Mouse (Mus musculus): ENCODE measurements at regions not wholly inside any gene's neighbourhood (a gene's known extent, or its start where the extent isn't known, plus 50 kb on each side); places are given as distances from the start of the nearest gene placed in this dataset.
A peak's percentile ranks its signal among the peaks of the same experiment; 100 is the strongest.

- no peak for DNase-seq
Observed at GRCm38 (mm10) chr19:15033921-15034320, 436.1 kb upstream of the Tle4 start.

DNA sequence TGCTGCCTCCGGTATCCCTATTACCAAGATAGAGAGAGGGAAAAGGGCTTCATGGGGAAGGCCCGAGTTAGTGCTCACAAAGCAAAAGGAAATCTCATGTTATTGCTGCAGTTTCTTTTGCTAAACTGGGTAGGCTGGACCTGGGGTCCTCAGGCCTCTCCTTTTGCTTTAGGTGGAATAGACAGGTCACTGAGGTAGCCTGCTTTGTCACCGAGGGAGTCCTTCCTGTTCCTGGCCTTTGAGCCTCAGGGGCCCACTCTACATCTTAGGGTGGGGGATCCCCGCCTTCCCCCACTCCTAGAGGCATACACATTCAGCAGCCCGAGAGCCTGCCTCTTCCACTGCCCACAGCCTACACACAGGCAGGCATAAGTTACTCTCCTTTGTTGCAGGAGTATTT is 435.5 kb upstream of the Tle4 start:
- DNase-seq: no peak

GRCm38 (mm10) chr19:15032297-15032947 is 434.6 kb upstream of the Tle4 start:
- DNase-seq: no peak

DNA sequence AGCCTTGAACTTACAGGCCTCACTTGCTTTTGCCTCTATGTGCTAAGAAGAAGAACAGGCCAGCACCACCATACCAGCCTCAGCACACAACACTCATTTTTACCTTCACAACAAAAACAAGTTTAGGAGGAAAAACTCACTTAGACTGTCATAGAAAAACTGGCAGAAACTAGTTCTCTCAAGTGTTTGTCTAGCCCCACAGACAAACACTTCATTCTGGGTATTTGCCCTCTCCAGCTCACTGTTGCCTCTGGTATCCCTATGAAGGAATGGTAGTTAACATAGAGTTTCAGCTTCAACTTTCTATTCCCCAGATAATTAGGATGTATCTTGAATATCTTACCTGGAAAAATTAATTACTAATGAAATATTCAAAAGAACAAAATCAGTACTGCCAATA is 433.6 kb upstream of the Tle4 start:
- DNase-seq: peak in 1 of 2 experiments; percentile 6

DNA sequence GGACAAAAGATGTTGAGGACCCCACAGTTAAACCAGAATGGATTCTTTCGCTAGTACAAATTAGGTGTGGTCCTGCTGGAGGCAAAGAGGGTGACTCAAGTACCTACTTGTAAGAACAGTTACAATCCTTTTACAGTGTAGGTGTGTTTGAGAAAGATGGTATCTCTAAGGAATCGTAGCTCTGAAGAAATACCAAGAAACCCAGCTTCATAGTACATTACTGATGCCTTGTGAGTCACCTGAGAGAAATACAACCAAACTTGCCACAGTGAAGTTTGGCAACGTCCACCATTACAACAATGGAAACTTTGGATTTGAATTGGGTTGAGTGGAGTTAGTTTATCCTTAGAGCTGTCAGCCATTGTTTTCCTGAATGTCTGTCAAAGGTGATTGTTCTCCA is 405.7 kb upstream of the Tle4 start:
- no peak for DNase-seq

DNA sequence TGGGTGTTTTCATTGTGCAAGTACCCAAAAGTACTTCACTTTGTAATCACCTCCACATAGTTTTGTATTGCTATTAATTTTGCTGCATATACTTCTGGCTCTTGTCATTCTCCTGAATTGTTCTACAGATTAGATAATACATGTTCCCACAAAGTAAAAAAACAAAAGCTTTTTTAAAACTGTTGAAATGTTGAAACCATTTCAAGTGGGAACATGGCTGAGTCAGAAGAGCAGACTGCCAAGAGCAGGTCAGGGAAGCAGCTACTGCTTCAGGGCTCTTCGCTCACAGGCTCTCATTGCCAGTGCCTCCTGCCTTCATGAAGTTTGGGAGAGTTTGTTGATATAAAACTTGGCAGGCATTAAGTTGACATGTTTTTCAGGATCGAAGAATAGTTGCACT is 395.5 kb upstream of the Tle4 start:
- peak in 1 of 2 experiments; percentile 11 for DNase-seq

DNA sequence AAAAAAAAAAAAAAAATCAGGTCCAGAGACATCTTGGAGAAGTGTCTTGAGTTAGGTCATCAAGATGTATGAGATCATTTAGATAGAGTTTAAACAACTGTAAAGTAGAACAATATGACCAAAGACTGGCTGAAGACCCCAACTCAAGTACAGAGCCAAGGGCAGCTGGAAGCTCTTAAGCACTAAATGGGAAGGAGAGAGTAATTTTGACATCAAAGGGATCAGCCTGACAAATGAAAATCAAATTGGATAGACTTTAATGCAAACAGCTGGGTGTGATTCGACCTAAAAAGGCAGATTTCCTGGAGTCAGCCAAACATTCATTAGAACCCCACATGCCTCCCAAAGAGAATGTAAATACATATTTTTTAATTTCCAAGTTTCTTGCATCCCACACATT is 372.3 kb upstream of the Tle4 start:
- no peak for DNase-seq

DNA sequence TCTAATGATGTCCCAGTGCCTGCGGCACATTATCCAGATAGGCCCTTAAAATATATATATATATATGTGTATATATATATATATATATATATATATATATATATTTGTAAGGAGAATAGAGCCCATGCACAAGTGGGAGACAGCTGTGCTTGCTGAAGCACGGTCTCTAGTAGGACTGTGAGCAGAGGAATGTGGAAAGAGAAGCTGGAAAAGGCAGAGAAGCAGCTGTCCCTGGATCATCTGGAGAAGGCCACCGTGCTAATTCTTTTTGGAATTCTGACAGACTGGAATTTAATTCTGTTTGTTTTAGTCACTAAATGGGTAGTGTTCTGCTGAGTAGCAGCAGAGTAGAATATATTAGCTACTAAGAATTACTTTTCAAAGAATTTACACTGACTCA is 370.4 kb upstream of the Tle4 start:
- no peak for DNase-seq

DNA sequence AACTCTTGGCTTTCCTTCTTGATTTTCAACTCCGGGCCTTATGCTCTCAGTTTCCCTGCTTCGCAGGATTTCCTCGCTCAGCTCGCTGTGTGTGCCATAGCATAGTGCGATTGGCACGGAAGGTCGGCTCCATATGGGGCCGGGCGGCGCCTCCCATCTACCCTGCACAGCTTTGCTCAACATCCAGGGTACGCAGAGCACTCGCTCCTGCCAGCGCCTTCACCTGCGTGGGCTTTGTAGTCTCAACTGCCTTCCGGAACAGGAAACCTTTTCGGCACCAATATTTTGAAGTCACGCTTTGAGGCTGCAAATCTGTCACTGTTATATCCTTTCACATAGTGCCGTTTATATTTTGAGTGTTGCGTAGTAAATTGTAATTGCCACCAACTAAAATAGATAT is 359.9 kb upstream of the Tle4 start:
- no peak for DNase-seq

DNA sequence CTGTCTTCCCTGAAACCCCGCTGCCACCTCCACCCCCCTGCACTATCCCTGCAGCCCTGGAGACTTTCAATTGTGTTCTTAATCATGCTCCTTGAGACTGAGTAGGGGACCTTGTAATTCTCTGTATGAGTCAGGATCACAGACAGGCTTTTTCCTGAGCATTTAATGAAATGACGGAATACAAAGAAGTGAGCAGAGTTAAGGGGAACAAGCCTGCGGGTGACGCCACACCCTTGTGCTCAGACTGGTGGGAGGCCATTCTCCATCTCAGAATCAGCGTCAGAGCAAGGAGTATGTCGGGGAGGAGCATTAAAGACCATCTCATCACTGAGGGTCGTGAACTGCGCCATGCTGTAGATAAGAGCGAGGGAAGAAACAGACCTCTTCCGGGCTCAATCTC is 359.3 kb upstream of the Tle4 start:
- no peak for DNase-seq

DNA sequence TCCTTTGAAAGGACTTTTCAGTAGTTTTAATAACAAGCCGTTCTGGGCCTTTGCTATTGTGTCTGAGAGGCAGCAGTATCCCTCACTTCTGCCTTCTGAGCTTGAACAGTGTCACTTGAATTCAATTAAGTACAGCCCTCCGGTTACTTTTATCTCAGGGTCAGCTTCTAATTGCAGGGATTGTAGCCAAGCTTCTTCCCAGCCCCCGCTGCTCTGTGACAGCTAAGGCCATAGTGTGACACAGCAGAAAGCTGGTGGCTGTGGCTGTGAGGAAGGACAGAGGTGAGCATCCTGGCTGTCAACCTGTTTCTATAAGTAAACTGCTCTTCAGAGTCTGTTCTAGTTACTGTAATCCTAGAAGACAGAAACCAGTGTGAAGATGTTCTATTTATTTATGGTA is 358.5 kb upstream of the Tle4 start:
- no peak for DNase-seq

GRCm38 (mm10) chr19:14955969-14956368 is 358.1 kb upstream of the Tle4 start:
- DNase-seq: no peak

GRCm38 (mm10) chr19:14940207-14940952 is 342.5 kb upstream of the Tle4 start:
- DNase-seq: no peak

- no peak for DNase-seq
Observed at GRCm38 (mm10) chr19:14922238-14922637, 324.4 kb upstream of the Tle4 start.

DNA sequence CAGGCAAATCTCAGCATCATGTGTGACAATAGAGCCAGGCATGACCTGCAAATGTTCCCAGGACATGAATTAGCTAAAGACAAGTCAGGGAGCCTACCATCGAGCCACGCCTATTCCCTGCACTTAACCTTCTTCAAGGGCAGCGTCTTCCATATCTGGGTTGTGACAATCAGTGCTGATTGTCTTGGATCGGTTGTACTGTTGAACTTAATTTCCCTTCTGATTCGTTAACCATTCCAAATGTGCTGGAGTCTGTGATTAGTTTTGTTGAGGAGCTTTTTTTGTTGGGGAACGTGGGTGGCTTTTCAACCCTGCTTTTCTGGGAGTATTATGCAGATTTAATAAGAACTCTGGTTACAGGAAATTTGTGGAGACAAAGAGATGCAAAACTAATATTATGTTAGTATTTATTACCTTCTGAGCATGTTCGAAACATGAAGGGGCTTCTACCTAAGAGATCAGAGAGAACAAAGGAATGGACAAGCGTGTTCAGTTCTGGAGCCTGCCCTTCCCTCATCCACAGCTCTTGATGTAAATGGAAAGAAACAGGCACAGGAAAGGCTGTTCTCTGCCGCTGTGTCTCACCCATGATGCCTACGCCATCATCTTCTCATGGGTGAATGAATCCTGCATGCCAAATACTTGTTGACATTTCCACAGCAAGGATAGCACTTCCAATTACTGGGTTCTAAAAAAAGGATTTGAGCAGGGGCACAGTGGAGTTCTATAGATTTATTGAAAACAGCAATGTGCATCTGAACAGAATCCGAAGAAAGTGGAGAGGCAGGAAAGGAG is 313.4 kb upstream of the Tle4 start:
- DNase-seq: no peak

DNA sequence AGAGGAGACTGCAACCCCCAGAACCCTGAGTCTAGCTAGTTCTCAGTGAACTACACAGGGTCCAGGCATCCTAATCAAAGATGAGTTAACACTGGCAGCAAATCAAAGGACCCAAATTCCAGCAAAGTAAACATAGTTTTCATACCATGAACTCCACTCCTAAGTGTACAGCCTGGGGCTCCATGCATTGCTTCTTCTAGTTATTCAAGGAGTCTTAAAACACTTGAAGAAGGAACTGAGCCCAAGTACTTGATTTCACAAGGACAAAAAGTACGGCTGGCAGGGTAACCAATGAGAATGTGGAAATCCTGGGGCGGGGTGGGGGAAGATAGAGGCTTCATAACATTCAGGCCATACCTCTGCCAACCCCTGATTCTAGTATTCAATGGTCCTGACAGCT is 297.0 kb upstream of the Tle4 start:
- peak in 1 of 2 experiments; percentile 27 for DNase-seq

DNA sequence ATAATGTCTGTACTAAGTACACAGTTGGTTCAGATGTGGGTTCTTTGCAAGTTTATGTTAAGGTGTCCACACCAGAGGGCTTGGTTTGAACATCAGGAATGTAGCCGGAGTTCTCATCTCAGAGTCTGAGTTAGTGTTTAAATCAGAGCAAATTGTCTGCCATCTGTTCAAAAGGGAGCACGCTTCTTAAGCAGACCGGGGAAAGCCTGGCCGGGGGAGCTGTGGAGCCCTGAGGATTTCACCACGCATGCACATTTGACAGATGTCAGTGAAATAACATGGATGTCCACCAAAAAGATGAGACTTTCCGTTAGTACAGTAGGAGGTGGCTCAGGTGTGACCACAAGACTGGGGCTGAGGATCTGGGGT is 294.5 kb upstream of the Tle4 start:
- no peak for DNase-seq

DNA sequence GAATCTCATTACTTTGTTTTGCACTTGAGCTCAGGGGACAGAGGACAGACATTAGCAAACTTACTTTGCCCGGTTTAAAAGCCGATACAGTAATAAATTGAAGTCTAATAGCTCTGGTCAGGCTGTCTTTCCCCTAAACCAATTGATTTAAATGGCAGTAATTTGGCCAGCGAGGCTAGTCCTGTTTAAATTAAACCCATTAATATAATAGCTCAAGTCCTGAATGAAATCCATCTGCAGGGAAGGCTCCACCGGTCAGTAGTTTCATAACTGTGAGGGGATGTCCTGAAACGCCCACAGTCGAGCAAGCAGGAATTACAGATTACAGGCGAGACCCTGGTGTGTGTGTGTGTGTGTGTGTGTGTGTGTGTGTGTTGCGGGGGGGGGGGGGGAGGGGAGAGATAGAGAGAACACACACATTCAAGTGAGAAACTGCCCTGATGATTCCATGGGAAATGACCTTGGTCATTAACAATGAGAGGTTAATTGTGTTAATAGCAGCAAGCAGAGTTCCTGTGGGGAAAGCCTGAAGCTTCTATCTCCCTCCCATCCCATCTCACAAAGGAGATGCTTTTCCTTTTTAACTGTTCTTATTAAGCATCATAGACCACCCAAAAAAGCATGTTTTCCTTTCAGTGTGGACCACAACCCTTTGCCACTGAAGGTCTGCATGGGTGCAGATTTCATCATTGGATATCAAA is 294.0 kb upstream of the Tle4 start:
- DNase-seq: no peak

GRCm38 (mm10) chr19:14891090-14891428 is 293.2 kb upstream of the Tle4 start:
- DNase-seq: no peak

DNA sequence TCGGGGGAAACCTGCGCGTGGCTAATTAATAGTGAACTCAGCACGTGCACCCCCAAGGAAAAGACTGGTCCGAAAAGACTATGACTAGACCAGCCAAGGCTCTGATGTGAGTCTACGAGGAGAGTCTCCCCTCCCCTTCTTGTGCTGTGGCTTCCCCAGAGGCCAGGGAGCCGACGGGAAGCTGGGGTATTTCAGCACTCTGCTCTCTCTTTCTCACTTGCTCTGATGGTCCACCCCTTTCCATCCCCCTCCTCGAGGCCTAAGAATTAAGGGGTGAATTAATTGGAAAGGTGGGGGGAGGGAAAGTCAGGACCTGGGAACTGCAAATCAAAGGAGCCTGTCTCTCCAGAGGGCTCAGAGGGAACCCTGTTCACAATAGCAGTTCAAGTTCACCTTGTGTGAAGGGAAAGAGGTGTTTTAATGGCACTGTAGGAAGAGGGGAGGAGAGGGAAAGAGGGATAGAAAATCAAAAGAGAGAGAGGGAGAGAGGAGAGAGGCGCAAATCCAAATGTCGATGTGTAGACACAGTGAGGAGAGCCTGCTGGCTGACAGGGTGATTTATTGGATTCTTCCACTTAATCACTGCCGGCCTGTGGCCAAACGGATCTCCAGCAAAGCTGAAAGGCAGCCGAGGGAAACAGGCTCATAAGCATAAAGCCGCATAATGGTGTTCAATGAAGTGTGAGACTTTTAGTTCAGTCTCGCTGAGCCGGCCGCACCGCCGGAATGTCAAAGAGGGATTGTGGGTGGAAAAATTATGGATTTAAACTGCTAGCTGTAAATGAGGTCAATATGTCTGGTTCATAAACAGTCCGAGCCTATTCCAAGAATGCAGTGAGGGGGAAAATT is 292.6 kb upstream of the Tle4 start:
- no peak for DNase-seq

DNA sequence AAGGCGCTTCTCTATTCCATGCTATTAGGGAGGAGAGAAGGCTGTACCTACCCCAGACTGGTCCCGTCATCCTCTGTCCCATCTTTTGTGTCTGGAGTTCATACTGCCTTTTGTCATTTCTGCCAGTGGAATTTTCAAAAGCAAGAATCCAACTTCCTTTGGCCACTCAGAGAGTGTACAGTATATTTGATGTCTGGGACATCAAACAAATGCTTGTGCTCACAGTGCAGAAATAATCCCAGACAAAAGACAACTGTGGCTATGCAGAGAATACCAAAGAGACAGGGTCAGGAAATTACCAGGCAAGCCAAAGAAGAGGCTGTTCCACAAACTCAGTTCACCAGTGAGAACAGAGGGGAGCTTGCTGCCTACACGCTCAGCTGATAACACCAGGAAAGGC is 291.9 kb upstream of the Tle4 start:
- DNase-seq: no peak

DNA sequence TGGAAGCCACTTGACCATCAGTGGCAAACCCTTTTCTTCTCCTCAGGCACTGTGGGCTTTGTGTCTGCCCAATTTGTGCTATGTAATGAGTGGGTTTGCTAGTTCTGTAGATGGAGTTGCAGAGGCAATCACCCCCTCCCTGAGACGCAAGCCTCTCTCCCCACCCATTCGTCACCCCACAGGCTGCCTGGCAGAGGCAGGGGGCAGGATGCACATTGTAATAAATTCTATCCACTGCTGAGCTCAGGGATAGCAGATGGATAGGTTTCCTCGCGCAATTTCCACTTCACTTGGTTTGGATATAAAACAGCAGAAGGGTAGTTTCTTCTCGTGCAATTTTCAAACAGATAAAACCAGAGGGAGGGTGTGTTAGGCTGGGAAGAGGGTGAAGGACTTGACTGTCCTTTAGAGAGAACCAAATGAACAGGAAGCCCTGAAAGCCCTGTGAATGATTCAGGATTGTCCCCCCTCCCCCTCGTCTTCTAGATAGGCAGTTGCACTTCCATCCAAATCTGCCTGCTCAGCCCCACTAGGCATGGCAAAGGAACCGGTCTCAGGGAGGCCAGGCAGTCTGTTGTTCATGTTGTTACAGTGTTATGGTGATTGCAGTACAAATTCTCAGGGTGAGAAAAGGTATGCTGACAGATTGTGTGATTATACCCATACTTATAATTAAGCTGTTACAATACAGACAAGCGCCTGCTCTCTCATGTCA is 286.0 kb upstream of the Tle4 start:
- DNase-seq: no peak

Data from lung, adult 18-20 months (tissue).